Mouse (Mus musculus): ENCODE results near the gene Ubr2.

DNA sequence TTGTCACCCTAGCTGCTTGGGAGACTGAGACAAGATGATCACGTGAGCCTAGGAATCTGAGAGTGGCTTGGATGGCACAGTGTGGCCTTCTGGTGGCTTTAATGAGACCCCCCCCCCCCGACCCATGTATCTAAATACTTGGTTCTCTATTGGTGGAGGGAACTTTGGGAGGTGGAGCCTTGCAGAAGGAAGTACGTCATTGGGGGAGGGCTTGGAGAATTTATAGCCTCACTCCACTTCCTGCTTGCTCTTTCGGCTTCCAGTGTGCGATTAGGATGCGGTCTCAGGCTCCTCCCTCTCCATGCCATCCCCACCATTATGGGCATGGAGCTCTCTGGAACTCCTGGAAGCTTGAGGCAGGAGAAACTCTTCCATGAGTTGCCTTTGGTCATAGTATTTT, 46.1 kb upstream of the Ubr2 start:
- TF ChIP-seq CTCF (IDR thresholded peaks at IDR 0.05; ENCODE audit: extremely low read depth, insufficient read depth, low read length) (no peak), POLR2A (IDR thresholded peaks at IDR 0.05; ENCODE audit: extremely low read depth, insufficient read depth, low read length) (no peak)

Measured in cortical plate, adult 2 months (tissue).